Mouse (Mus musculus) hindbrain, postnatal 0 days (tissue): ENCODE data around the gene 4930535I16Rik. TPM values are rescaled to one million over a fixed set of nuclear protein-coding genes. Genes with fewer than 3 reads are reported as not detected.

ENCODE experiments used
- ATAC-seq: fragments of 200-750 bp; cut with Nextera tagmentation; 2 replicates; pipeline ENCODE4 v1.8.0; 2017; ENCODE audit warnings: mild to moderate bottlenecking, moderate TSS enrichment, moderate library complexity
- DNase-seq: peaks from one replicate; pipeline ENCODE4 v3.0.0-alpha.2; 2015; ENCODE audit warnings: low spot score
- H3K27ac ChIP-seq: fragments of 300-500 bp; sonication (generic); 2 replicates; pipeline ENCODE4 v1.5.1; 2014; ENCODE audit warnings: mild to moderate bottlenecking
- H3K27me3 ChIP-seq: fragments of 300-500 bp; sonication (generic); 2 replicates; pipeline ENCODE4 v1.6.1; 2014; ENCODE audit warnings: low read length, mixed read lengths; ENCODE audit not compliant: insufficient read depth
- H3K36me3 ChIP-seq: fragments of 300-500 bp; sonication (generic); 2 replicates; pipeline ENCODE4 v1.6.1; 2014; ENCODE audit warnings: low read length, mixed read lengths; ENCODE audit not compliant: insufficient read depth
- H3K4me1 ChIP-seq: fragments of 300-500 bp; sonication (generic); 2 replicates; pipeline ENCODE4 v1.6.1; 2014; ENCODE audit warnings: antibody characterized with exemption, low read length, mixed read lengths; ENCODE audit not compliant: insufficient read depth
- H3K4me2 ChIP-seq: fragments of 300-500 bp; sonication (generic); 2 replicates; pipeline ENCODE4 v1.6.1; 2014; ENCODE audit warnings: low read depth, mild to moderate bottlenecking, low read length, moderate library complexity, mixed read lengths
- H3K4me3 ChIP-seq: fragments of 300-500 bp; sonication (generic); 2 replicates; pipeline ENCODE4 v1.5.1; 2014; ENCODE audit warnings: low read length
- H3K9ac ChIP-seq: fragments of 300-500 bp; sonication (generic); replicated peaks from 2 replicates; pipeline ENCODE4 v1.6.1; 2014; ENCODE audit warnings: mild to moderate bottlenecking, low read length, moderate library complexity, mixed read lengths
- H3K9me3 ChIP-seq: fragments of 300-500 bp; sonication (generic); 2 replicates; pipeline ENCODE4 v1.6.1; 2016; ENCODE audit warnings: low read length, mixed read lengths
- CTCF ChIP-seq: IDR thresholded peaks from 2 replicates; pipeline ENCODE4 v1.5.1; 2016; ENCODE audit warnings: antibody characterized with exemption, control low read depth, low read depth
- WGBS: fragments of 180-500 bp; shearing (Covaris S2); extraction: QIAGEN DNeasy Blood & Tissue Kit; methylation state at CpG from one replicate; pipeline ENCODE4 v1.1.7; 2014; 5-methylcytosine and 5-hydroxymethylcytosine counted together
- polyA plus RNA-seq: library from polyadenylated mRNA; unstranded; fragments of >200 nt; fragmentation: Nextera tagmentation; extraction: Ambion mirVana; gene quantifications from 2 replicates; pipeline ENCODE4 v1.2.1, GENCODE M21; 2015
- total RNA-seq: library from RNA; depleted of rRNA; stranded (reverse); fragments of >200 nt; gene quantifications from 2 replicates; pipeline ENCODE4 v1.2.3, GENCODE M21; 2014; rRNA removed

Gene 4930535I16Rik
- total and polyA plus RNA-seq, 2 experiments from 2014 or later, result not detected

DNA sequence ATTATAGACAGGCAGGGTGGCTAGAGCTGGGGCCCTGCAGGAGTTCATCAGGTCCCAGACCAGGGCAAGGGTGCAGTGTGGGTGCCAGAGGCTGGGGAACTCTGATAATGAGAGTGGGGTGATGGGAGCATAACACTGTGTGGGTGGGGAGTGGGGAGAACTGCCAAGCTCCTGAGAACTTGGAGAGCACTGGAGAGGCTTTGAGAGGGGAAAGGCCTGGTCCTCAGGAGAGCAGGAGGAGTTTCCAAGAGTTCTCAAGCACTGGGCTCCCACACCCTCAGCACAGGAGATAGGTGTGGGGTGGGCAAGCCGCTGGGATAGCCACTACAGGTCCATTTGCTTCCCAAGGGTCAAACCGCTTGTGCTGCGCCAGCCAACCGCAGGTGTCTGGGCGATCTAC lies 24.1 kb downstream of the 4930535I16Rik start:
- H3K4me1 ChIP-seq, result no peaks in the 10 kb centered on the region
- DNase-seq, result no peak
- no peak overlapping the region for H3K27ac ChIP-seq
- ATAC-seq, result no peak
- H3K4me2 ChIP-seq, result no peak overlapping the region
- no peaks in the 10 kb centered on the region for H3K9me3 ChIP-seq
- no peak for TF ChIP-seq CTCF
- no peaks in the 10 kb centered on the region for H3K36me3 ChIP-seq
- no peak overlapping the region for H3K4me3 ChIP-seq
- no peak overlapping the region for H3K9ac ChIP-seq
- H3K27me3 ChIP-seq, result no peaks in the 10 kb centered on the region
- 93% methylated on average over 5 of the region's 5 CpGs for WGBS

Other genes with a start within 250 kb of the 4930535I16Rik start
- gene Macf1, start 233.7 kb downstream of the 4930535I16Rik start, total RNA-seq, result 243 and 269 TPM in 2 replicates
- gene Macf1, start 233.7 kb downstream of the 4930535I16Rik start, polyA plus RNA-seq, result 57.3 and 57.8 TPM in 2 replicates
- gene Ndufs5, start 199.8 kb downstream of the 4930535I16Rik start, total RNA-seq, result 107 and 129 TPM in 2 replicates
- gene Ndufs5, start 199.8 kb downstream of the 4930535I16Rik start, polyA plus RNA-seq, result 651 and 656 TPM in 2 replicates
- gene Akirin1, start 167.7 kb downstream of the 4930535I16Rik start, total RNA-seq, result 48.7 and 53.3 TPM in 2 replicates
- 80.6 and 82.7 TPM in 2 replicates for gene Akirin1, start 167.7 kb downstream of the 4930535I16Rik start, polyA plus RNA-seq
- 1.8 and 7.0 TPM in 2 replicates for gene Rhbdl2, start 130.1 kb downstream of the 4930535I16Rik start, total RNA-seq
- gene Rhbdl2, start 130.1 kb downstream of the 4930535I16Rik start, polyA plus RNA-seq, result 1.5 and 1.8 TPM in 2 replicates
- gene 4933427I04Rik, start 58.3 kb downstream of the 4930535I16Rik start, total RNA-seq, result not detected in 2 replicates
- gene 4933427I04Rik, start 58.3 kb downstream of the 4930535I16Rik start, polyA plus RNA-seq, result 0.10 and 0.18 TPM in 2 replicates
- gene Mycbp, start 13.2 kb downstream of the 4930535I16Rik start, total RNA-seq, result 4.4 and 8.1 TPM in 2 replicates
- 45.0 and 50.7 TPM in 2 replicates for gene Mycbp, start 13.2 kb downstream of the 4930535I16Rik start, polyA plus RNA-seq
- 41.4 and 49.1 TPM in 2 replicates for gene Rragc, start 576 bp downstream of the 4930535I16Rik start, total RNA-seq
- 39.7 and 42.3 TPM in 2 replicates for gene Rragc, start 576 bp downstream of the 4930535I16Rik start, polyA plus RNA-seq